Mouse (Mus musculus): Measurements from ENCODE around the gene St6galnac5. TPM values are rescaled to one million over a fixed set of nuclear protein-coding genes. Genes with fewer than 3 reads are reported as not detected.

The St6galnac5 gene
- total RNA-seq, 2 experiments from 2014 or later = not detected

DNA sequence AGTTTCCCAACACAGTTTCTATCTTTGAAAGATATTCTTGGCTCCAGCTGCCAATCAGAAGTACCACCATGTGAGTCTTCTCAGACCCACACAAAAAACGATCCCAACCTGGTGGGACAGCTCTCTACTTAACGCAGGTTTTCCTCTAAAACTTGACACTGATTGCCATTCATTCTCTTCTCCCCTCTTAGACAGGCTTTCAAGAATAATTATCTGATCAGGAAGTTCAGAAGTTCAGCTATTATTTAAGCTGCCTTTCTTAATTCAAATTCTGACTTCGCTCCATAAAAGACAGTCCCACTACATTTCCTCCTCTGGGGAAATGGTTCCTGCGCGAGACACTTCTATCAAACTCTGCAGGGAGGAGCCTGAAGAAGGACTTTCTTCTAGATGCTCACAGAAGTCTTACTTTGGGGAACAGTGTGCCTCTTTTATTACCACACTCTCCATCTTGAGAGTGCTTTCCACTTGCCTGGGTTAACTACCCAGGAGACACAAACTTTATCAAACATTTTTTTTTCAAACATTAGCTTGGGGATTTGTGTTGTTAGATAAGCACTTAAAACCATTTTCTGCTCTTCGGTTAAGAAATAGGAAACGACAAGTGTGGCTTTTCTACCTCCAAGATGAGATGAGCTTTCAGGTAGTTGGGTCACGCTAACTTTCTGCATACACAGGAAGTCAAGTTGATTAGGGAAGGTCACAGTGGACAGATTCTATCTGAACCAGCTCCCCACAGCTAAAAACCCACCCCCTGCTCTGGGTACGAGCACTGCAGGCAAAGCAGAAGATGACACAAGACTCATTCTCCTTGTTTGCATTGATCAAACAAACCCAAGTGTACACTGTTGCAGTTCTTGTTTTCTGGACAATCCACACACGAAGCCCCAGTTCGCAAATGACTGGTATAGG, 30.2 kb downstream of the St6galnac5 start:
- no peak for DNase-seq
- intact Hi-C loops (cut with DNase I) = no loop called here

DNA sequence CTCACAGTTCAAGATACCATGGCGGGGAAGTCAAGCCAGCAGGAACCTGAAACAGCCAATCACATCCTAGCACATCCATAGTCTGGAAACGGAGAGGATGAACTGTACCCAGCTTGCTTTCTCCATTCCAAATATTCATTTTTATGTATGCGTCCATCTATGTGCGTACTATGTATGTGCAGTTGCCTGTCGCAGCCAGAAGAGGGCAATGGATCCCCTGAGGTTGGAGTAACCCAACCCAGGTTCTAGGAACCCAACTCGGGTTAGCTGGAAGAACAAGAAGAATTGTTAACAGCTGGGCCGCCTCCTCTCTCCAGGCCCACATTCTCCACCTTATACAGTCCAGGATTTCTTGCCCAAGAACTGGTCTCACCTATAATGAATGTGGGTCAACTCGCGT, 31.1 kb downstream of the St6galnac5 start:
- no peak for DNase-seq
- intact Hi-C loops (cut with DNase I) = no loop called here

GRCm38 (mm10) chr3:152950299-152950698, 31.7 kb downstream of the St6galnac5 start:
- intact Hi-C loops (cut with DNase I) = no loop called here
- no peak for DNase-seq

DNA sequence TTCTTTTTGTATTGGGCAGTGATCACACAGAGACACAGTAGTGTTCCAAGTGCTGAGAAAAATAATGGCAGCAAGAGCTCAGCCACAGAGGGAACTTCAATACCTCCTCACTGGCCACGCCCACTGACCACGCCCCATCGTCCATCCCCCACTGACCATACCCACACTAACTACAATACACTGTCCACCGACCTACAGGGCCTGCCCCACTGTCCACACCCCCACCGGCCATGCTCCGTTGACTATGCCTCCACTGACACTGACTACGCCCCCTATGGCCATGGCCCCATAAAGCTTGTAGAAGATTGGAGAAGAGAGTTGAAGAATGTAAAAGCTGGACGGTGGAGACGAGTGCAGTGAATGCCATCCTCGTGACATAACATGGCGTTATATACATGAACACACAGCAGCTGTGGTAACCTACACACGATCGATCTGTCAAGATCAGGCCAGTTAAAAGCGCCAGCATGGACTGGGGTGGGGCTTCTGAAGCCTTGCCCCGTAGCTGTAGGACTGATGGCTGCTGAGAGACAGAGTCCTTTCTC, 32.7 kb downstream of the St6galnac5 start:
- intact Hi-C loops (cut with DNase I) = no loop called here
- no peak for DNase-seq

DNA sequence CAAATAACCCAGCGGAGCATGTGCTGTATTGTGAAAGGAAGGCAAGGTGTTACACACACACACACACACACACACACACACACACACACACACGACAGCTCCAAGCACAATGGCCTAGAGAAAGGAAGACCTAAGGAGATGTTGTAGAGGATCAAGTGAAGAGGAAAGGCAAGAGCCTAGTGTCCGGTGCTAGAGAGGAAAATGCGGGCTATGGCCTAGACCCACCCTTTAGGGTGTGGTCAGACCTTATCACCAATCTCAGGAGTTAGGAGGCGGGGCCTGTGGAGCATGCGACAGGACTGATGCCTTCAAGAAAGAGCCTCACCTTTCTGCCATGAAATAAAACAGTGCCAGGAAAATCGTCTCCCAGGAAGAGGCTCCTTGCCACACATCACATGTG, 33.5 kb downstream of the St6galnac5 start:
- DNase-seq = no peak
- intact Hi-C loops (cut with DNase I) = no loop called here

GRCm38 (mm10) chr3:152947031-152947640, 34.9 kb downstream of the St6galnac5 start:
- intact Hi-C loops (cut with DNase I) = no loop called here
- no peak for DNase-seq

- intact Hi-C loops (cut with DNase I) = no loop called here
- DNase-seq = peak in 1 of 2 experiments; percentile 5
These were observed 37.3 kb downstream of the St6galnac5 start for GRCm38 (mm10) chr3:152944766-152945165.

- intact Hi-C loops (cut with DNase I) = no loop called here
- peak in 1 of 2 experiments; percentile 2 for DNase-seq
These were observed 39.1 kb downstream of the St6galnac5 start for GRCm38 (mm10) chr3:152942985-152943384.

GRCm38 (mm10) chr3:152941671-152942070, 40.4 kb downstream of the St6galnac5 start:
- intact Hi-C loops (cut with DNase I) = no loop called here
- DNase-seq = no peak

DNA sequence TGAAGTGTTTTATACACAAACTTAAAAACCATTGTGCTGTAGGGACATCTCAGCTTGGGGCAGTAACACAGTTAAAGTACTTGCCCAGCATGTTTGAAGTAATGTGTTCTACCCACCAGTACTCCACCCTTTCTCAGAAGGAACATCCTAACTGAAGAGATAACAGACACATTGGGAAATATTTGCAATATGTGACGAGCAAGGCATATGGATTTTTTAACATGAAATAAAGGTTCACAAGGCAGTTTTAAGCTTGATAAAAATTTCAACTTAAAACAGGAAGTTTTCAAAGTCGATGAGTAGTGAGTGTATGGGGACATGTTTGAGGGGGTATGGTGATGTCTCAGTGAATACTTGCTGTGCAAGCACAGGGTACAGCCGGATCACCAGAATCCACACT, 45.7 kb downstream of the St6galnac5 start:
- no peak for DNase-seq
- intact Hi-C loops (cut with DNase I) = no loop called here

DNA sequence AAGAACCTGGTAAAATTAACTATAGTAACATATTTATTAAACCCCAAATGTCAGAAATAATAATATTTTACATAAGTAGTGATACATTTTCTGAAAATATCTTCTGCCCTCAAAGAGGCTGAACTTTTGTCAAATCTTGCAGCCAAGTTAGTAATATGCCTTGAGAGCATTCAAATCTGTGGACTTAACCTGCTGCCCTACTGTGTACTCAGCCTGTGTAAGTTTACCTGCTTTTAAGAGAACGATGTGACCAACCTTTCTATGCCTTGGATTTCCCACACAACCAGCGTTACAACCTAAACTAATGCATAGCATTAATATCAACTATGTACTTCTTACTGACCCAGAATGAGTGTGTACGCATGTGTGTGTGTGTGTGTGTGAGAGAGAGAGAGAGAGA, 48.3 kb downstream of the St6galnac5 start:
- intact Hi-C loops (cut with DNase I) = no loop called here
- no peak for DNase-seq

- intact Hi-C loops (cut with DNase I) = no loop called here
- no peak for DNase-seq
These were observed 49.5 kb downstream of the St6galnac5 start for GRCm38 (mm10) chr3:152932544-152932943.

DNA sequence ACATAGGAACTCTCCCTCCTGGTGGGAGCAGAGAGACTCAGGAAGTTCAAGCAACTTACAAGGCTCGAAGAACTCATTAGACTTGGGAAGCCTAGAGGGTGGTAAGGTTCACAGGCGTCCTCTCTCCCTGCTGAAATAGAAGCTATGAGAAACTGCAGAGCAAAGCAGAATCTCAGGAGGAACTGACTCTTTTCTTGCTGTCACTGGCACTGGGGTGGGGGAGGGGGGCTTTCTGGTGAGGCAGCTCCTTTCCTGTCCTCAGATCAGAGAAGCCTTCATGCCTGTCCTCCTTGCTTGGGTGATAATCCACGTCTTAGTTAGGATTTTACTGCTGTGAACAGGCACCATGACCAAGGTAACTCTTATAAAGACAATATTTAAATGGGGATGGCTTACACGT, 50.0 kb downstream of the St6galnac5 start:
- intact Hi-C loops (cut with DNase I) = no loop called here
- no peak for DNase-seq

GRCm38 (mm10) chr3:152931354-152931753, 50.7 kb downstream of the St6galnac5 start:
- intact Hi-C loops (cut with DNase I) = no loop called here
- DNase-seq = no peak

DNA sequence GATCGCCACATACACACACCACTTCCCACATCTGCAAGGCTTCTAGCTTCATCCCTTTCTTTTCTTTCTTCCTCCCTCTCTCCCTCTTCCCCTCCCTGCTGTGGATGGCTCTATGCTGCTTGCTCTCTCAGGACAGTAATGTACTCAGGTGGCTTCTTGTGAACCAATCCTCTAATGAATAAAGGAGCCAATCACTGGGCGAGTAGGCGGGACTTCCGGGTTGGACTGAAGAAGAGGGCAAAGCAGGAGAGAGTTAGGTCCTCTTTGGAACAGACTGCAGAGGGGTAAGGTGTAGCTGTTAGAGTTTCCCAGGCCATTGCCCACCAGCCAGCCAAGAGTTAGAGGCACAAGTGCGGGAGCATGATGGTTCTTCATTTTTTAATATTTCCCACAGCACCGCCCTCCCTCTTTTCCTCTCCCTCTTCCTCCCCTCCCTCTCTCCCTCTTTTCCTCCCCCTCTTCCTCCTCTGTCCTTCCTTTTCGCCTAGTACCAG, 52.2 kb downstream of the St6galnac5 start:
- intact Hi-C loops (cut with DNase I) = no loop called here
- no peak for DNase-seq

- intact Hi-C loops (cut with DNase I) = no loop called here
- DNase-seq = no peak
These were observed 52.7 kb downstream of the St6galnac5 start for GRCm38 (mm10) chr3:152929256-152929787.

DNA sequence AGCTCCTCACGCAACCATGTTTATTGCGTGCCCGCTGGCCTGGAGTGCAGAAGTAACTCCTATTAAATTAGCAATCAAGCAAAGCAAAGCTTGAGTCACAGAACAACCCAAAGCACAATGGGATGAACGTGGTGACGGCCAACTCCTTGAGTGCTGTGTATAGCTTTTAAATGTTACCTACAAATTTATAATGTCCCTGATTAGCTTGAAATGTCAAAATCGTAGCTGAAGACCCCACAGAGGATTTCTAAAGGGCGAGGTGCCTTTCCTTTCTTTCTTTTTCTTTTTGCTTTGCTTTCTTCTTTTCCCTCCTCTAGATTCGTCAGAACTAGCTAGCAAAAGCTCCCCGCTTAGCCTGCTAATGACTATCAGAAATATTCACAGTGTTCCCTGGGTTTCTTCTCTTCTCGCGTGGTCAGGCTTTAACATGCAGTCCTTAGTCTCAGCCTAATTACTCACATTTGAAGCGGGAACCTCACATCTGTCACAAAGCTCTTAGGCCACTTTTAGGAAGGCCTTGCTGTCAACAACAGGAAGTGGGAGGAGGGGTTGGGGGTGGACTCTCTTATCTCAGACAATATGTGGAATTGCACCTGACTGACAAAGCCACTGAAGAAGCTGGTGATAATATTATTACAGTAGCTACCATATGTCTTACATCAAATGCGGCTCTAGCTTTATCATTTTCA, 53.6 kb downstream of the St6galnac5 start:
- no peak for DNase-seq
- intact Hi-C loops (cut with DNase I) = no loop called here

DNA sequence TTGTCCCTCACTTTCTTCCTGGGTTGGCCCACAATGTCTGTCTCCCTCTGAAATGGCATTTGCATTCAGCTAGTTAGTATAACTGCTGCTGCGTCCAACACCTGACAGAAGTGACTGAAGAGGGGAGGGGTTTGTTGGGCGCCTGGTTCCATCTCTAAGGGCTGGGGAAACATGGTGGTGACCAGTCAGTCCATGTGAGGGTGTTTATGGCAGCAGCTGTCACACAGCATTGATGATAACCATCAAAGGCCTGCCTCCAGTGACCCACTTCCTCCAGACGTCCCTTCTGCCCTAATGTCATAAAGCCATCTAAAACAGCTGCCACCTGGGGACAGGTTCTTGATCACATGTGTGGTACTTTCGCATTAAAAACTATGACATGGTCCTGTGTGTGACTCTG, 55.9 kb downstream of the St6galnac5 start:
- intact Hi-C loops (cut with DNase I) = no loop called here
- no peak for DNase-seq

DNA sequence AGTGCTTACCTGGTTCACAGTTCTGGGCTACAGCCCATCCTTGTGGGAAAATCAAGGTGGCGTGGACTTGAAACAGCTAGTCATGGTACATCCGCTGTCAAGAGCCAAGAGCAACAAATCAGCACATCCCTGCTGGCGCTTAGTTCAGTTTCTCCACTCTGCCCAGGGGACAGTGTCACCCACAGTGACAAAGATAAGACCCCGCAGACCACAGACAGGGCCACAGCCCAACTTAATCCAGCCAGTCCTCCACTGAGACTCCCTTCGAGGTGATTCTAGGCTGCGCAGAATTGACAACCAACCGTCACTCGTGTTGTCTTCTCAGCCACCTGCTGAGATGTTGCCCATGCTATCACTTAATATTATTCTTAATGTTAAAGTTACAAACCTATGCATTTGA, 56.7 kb downstream of the St6galnac5 start:
- intact Hi-C loops (cut with DNase I) = no loop called here
- no peak for DNase-seq

GRCm38 (mm10) chr3:152923530-152923929, 58.5 kb downstream of the St6galnac5 start:
- DNase-seq = no peak
- intact Hi-C loops (cut with DNase I) = no loop called here

GRCm38 (mm10) chr3:152920365-152920764, 61.7 kb downstream of the St6galnac5 start:
- DNase-seq = no peak
- intact Hi-C loops (cut with DNase I) = no loop called here
